Mouse (Mus musculus) spleen, postnatal 10 days (tissue): ENCODE data around the gene Cbr3.
"Not testable (repeated sequence)": the region's sequence is repeated elsewhere in the genome, so short reads cannot be mapped to it uniquely, and the experiment has no call there.

ENCODE experiments used
- DNase-seq, 2 experiments: peaks; one replicate each; pipeline ENCODE4 v3.0.0; 2021 to 2022; ENCODE audit warnings: low spot score in 2 of 2

Cbr3 gene

GRCm38 (mm10) chr16:93682689-93683507 lies at the start of gene Cbr3:
Gene Cbr3, plus strand, starts transcription at chr16:93683215.
- peak; percentile 49 to 82 for DNase-seq

DNA sequence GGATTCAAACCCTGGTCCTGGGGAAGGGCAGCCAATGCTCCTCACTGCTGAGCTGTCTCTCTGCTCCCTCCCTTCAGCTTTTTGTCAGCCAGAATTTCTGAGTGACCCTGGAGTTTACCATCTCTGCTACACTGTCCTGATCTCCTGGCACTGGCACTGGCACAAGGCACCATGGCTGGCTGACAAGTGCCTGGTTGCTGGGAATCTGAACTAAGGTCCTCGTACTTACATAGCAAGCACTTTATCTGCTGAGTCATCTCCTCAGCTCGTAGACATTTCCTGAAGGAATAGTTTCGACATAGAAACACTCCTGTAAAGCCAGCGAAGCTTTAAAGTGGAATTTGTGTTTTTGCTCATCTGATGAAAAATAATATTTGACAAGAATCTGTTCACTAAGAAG lies 39.0 kb upstream of the Cbr3 start:
- no peak for DNase-seq

GRCm38 (mm10) chr16:93648441-93649183 lies 34.4 kb upstream of the Cbr3 start:
- no peak for DNase-seq

- DNase-seq = no peak
These were observed 15.0 kb upstream of the Cbr3 start for GRCm38 (mm10) chr16:93667976-93668375.

GRCm38 (mm10) chr16:93669521-93669920 lies 13.5 kb upstream of the Cbr3 start:
- DNase-seq = no peak

DNA sequence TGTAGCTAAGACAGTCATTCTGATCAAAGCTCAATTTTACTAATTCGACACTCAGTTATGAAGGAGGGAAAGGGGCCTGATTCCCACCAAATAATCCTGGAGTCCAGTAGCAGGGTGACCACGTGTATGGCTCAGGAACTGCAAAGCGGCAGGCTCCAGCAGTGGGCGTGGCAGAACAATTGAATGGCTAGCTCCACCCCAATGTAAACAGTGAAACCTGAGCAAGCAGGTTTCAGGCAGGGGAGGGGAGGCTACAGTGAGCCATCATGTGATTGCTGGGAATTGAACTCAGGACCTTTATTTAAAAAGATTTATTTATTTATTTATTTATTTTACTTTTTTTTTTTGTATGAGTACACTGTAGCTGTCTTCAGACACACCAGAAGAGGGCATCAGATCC lies 12.5 kb upstream of the Cbr3 start:
- DNase-seq = not testable (repeated sequence)

- DNase-seq = peak in 1 of 2 experiments; percentile 20
These were observed 12.0 kb upstream of the Cbr3 start for GRCm38 (mm10) chr16:93671064-93671463.

DNA sequence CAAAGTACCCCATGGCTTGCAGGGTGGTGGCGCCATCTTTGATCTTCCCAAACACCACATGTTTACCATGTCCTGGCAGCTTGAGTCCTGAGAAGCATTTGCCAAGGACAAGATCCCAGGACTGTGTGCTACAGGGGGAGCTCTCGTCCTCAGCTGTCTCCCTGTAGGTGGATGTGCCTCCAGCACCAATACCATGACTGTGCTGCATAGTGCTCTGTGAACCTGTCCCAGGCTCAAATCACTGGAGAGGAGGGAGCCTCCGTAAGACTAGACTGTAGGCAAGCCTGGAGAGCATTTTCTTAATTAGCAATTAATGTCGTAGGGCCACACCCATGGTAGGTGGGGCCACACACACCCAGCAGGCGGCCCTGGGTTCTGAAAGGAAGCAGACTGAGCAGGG lies 6.6 kb upstream of the Cbr3 start:
- no peak for DNase-seq

- DNase-seq = no peak
These were observed 4.8 kb upstream of the Cbr3 start for GRCm38 (mm10) chr16:93678206-93678605.

DNA sequence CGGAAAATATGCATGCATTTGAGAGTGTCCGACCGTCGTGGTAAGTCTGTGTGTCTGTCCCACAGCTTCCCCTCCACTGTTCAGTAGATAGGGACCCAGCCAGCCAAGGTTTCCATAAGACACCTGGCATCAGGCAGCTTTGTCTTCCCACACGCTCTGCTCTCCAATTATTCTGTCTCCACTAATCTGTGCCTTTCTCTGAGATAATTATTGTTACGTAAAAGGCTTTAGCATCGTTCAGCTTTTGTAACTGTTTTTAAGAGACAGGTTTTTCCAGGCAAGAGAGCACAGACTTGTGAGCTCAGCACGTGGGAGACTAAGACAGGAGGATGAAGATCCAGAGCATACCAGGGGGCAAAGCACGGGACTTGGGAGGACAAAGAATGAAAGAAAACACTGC lies 3.9 kb upstream of the Cbr3 start:
- no peak for DNase-seq

DNA sequence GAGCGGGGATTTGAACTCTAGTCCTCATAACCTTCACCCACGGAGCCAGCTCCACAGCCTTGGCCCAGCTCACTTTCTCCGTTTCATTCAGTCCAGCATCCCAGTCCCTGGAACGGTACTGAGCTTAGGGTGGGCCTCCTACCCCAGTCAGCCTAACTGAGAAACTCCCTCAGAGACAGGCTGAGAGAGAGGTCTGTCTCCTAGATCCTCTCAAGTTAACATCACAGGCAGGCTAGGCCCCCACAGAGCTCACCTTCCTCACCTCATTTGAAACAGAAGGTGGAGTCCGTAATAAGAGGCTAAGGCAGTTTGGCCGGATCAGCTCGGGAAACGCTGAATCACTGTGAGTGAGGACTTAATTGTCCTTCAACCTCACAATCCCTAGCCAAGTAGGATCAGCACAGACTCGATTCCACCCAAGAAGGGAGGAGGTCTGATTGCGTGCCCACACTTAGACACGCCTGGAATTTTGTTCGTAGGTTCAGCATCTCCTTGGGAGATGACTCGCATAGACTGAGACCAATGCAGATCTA lies 793 bp upstream of the Cbr3 start:
- DNase-seq = no peak

- peak in 1 of 2 experiments; percentile 24 for DNase-seq
These were observed 657 bp downstream of the Cbr3 start for GRCm38 (mm10) chr16:93683508-93684236.

DNA sequence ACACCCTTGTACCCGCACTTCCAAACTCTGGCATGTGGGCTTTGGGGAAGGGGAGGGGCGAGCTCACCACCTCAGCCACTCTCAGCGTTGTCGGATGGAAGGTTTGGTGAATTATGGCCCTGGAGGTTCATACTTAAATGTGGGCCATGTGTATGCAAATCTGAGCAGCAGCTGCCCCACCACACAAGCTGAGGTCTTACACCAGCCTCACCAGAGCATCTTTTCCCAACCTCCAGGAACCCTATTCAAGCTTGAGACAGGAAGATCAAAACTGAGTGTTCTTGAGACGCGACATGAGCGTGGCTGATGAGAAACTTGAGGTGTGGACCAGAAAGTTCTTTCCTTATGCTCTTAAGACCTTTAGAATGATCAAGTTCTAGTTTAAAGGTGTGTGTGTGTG lies 1.4 kb downstream of the Cbr3 start:
- no peak for DNase-seq

- DNase-seq = not testable (repeated sequence)
These were observed 2.8 kb downstream of the Cbr3 start for GRCm38 (mm10) chr16:93685783-93686182.

- no peak for DNase-seq
These were observed 3.4 kb downstream of the Cbr3 start for GRCm38 (mm10) chr16:93686421-93686820.

- no peak for DNase-seq
These were observed 3.9 kb downstream of the Cbr3 start for GRCm38 (mm10) chr16:93686945-93687344.

- no peak for DNase-seq
These were observed 8.3 kb downstream of the Cbr3 start for GRCm38 (mm10) chr16:93691206-93691841.

DNA sequence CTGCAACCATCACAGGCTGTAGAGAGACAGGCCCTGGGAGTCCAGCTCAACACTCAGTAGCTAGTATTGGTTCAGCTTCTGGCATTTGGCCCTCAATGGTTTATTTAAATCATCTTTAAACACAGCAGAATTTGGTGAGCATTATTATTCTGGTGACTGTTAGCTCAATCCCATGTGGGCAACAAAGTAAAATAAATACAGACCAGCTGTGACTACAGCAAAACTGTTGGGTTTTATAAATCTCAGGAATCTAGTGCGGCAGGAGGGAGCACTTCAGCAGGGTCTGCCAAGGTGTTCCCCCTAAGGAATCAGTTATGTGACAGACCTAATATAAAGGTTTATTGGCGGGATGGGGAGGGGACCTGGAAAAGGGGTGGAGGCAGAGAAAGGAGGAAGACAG lies 9.7 kb downstream of the Cbr3 start:
- DNase-seq = no peak

DNA sequence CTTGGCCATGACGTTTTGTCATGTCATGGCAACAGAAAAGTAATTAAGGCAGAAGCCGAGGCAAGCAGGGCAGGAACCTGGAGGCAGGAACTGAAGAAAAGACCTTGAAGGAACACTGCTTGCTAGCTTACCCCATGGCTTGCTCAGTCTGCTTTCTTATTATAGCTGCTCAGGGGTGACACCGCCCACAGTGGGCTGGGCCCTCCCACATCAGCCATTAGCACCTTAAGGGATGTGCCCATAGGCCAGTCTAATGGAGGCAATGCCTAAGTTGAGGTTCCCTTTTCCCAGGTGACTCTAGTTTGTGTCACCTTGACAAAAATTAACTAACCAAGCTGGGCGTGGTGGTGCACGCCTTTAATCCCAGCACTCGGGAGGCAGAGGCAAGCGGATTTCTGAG lies 24.1 kb downstream of the Cbr3 start:
- no peak for DNase-seq

DNA sequence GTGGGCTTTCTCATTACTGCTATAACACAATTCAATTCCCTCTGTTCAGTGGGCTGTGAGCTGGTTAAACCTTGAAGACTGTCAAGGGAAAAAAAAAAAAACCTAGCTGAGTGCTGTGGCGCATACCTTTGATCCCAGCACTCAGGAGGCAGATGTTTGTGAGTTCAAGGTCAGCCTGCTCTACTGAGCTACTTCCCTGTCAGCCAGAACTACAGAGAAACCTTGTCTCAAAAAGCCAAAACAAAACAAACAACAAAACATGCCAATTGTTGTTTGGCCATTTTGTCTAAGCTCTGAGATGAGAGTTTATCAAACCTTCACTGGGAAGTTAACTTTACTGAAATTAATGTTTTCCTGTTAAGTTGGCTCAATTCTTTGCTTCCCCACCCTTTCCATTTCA lies 26.2 kb downstream of the Cbr3 start:
- no peak for DNase-seq

DNA sequence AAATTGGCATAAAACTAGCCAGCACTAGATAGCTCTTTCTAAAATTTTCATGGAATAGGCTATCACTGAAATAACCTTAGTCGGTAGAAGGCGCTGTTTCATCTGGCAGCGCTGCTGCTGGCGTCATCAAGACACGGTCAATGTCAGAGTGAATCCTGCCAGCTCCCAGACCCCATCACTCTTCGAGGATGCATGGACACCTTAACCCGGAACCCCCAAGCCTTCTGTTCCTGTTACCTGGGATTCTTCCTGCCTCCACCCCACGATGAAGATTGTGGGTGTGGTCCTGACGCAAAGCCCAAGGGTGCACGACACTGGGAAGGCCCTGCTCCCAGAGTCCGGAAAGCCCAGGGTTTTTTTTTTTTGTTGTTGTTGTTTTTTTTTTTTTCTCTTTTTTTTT lies 27.9 kb downstream of the Cbr3 start:
- DNase-seq = peak; percentile 61 to 77
